Mouse (Mus musculus): ENCODE data around the gene Nfatc2ip. TPM values are rescaled to one million over a fixed set of nuclear protein-coding genes. Genes with fewer than 3 reads are reported as not detected.

The Nfatc2ip gene
- polyA plus RNA-seq, 1 experiment = 6.3 TPM

DNA sequence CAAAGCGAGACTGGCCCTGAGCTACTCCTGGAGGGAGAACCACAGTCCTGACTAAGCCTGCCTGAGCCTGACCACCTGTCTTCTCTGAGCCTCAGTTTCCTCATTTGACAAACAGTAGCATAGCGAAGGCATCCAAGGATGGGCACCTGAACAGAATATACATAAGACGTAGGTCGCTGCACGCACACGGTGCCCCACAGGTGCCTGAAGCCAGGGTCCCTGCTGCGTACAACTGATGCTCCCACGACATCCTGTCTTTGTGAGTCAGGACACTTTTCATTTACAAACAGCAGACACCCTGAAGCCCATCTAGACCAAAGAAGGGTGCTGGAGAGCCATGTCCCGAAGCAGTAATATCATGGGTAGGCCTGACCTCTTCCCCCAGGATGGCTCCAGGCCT is 38.1 kb downstream of the Nfatc2ip start:
- Histone ChIP-seq H3K4me3 (ENCODE audit: insufficient read depth, low read length) (no peak overlapping the region), H3K27ac (ENCODE audit: insufficient read depth, low read length) (no peak overlapping the region), H3K4me1 (ENCODE audit: control insufficient read depth, insufficient read depth, low read length) (no peaks in the 10 kb centered on the region)
- no peak for TF ChIP-seq CTCF (IDR thresholded peaks at IDR 0.05; ENCODE audit: extremely low read depth, insufficient read depth, low read length)
- no peak for TF ChIP-seq POLR2A (IDR thresholded peaks at IDR 0.05; ENCODE audit: extremely low read depth, insufficient read depth, low read length)

DNA sequence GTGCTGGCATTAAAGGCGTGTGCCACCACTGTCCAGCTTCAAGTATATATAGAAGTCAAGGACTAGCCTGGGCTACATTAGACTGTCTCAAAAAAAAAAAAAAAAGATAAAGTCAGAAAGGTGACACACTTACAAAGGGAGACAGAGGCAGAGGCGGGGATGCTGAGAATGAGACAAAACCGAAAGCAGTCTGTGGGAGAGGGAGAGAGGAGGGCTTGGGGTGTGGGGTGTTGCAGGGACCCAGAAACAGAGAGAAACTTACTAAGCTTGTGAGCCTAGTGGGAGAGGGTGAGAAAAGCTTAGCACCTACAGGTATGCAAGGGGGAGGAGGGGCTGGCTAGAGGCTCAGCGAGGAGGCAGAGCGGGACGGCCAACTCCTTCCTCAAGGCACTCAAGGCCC is 38.7 kb downstream of the Nfatc2ip start:
- no peak overlapping the region for H3K4me3 ChIP-seq (ENCODE audit: insufficient read depth, low read length)
- TF ChIP-seq CTCF (IDR thresholded peaks at IDR 0.05; ENCODE audit: extremely low read depth, insufficient read depth, low read length) = no peak
- TF ChIP-seq POLR2A (IDR thresholded peaks at IDR 0.05; ENCODE audit: extremely low read depth, insufficient read depth, low read length) = no peak
- no peak overlapping the region for H3K27ac ChIP-seq (ENCODE audit: insufficient read depth, low read length)
- H3K4me1 ChIP-seq (ENCODE audit: control insufficient read depth, insufficient read depth, low read length) = no peaks in the 10 kb centered on the region

DNA sequence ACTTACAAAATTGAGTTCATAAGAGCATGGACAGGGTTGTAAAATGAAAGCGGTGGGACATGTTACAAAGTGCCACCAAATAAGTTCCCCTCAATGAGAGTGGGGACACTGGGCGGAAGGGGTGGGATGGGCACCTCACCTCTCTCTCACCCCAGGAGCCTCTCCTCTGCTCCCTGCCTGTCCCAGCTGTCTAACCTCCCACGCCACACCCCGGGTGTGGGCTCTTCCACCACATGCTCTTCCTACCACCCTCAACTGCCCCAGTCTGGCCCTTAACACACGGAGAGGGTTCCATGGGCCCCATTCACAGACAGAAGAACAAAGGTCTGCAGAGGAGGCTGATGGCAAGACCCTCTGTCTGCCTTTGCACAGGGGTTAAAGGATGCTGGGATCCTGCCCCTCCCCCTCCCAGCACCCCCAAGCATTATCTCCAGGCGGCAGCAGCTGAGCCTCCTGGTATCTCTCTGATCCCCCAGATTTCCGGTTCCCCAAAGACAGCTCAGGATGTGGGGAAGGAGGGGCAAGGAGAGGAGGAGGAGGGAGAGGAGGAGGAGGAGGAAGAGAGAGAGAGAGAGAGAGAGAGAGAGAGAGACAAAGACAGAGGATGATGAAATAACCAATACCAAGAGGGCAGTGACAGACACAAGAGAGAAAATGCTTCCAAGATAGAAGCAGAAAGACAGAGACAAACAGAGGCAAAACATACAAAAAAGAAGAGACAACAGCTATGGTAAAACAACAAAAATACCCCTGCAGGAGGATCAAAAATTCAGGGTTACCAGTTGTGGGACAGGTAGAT is 39.5 kb downstream of the Nfatc2ip start:
- Histone ChIP-seq H3K4me3 (ENCODE audit: insufficient read depth, low read length) (no peak overlapping the region), H3K27ac (ENCODE audit: insufficient read depth, low read length) (no peak overlapping the region), H3K4me1 (ENCODE audit: control insufficient read depth, insufficient read depth, low read length) (no peaks in the 10 kb centered on the region)
- TF ChIP-seq CTCF (IDR thresholded peaks at IDR 0.05; ENCODE audit: extremely low read depth, insufficient read depth, low read length) (no peak), POLR2A (IDR thresholded peaks at IDR 0.05; ENCODE audit: extremely low read depth, insufficient read depth, low read length) (no peak)

DNA sequence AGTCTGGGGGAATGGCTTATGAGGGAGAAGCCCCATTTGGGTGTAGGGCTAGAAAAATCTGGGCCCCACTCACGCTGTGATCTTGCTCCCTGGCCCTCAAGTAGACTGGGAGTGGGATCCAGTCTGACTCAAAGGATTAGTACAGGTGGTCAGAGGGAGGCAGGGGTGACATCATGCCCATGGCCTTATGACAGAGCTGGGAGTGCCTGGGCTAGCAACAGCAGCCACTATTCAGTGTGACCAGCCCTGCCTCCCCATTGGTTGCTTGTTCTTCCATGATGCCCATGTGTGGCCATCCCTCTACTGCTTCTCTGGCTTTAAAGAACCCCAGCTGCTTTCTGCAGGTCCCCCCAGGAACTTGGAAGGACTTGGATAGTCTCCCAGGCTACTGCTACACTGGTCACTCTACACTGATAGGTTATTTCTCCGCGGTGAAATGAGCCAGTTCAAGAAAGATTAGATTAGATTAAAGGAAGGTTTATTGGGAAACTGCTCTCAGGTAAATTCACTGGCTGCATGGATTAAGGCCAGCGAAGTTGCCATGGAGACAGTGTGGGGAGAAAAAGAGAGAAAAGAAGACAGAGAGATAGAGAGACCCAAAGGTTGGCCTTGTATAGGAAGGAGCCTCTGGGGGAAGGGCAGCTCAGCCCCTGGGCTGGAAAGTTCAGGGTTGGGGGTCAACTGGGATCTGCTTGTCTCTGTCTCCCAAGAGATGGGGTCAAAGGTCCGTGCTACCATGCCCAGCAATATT is 40.5 kb downstream of the Nfatc2ip start:
- no peak for TF ChIP-seq CTCF (IDR thresholded peaks at IDR 0.05; ENCODE audit: extremely low read depth, insufficient read depth, low read length)
- no peak for TF ChIP-seq POLR2A (IDR thresholded peaks at IDR 0.05; ENCODE audit: extremely low read depth, insufficient read depth, low read length)
- H3K27ac ChIP-seq (ENCODE audit: insufficient read depth, low read length) = no peak overlapping the region
- H3K4me1 ChIP-seq (ENCODE audit: control insufficient read depth, insufficient read depth, low read length) = no peaks in the 10 kb centered on the region
- no peak overlapping the region for H3K4me3 ChIP-seq (ENCODE audit: insufficient read depth, low read length)

DNA sequence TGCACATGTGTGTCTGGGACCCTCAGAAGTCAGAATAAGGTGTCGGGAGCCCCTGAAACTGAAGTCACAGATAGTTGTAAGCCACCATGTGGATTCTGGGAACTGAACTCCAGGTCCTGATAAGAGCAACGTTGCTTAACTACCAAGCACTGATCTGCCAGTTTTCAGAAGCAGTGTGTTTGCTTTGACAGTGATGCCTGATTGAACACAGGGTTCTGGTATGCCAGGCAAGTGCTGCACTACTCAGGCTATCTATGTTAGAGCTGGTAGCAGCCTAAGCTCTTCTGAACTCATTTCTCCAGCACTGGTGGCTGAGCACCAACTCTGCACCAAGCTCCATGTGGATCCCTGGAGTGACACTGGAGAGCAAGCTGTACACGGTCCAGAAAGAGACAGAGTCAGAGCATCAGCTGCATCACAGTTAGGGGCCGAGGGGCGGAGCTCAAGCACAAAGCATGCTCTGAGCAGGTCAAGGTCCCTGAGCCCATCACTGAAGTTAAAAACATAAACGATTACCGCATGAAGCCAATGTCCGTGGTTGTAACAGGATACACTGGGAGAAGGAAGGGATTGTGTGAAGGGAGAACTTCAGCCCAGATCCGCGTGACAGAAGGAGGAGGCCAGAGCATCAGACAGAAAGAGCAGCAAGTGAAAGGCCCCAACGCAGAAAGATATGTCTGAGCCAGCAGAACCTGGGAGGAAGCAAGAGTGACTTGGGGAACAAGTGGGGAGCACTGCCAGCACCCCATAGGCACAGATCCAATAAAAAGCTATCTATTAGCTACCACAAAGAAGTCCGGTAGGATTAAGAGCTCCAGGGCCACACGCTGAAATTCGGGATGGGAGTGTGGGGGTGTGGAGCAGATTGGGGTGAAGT is 41.6 kb downstream of the Nfatc2ip start:
- Histone ChIP-seq H3K4me1 (ENCODE audit: control insufficient read depth, insufficient read depth, low read length) (no peaks in the 10 kb centered on the region), H3K4me3 (ENCODE audit: insufficient read depth, low read length) (no peak overlapping the region), H3K27ac (ENCODE audit: insufficient read depth, low read length) (no peak overlapping the region)
- TF ChIP-seq CTCF (IDR thresholded peaks at IDR 0.05; ENCODE audit: extremely low read depth, insufficient read depth, low read length) = no peak
- TF ChIP-seq POLR2A (IDR thresholded peaks at IDR 0.05; ENCODE audit: extremely low read depth, insufficient read depth, low read length) = no peak

DNA sequence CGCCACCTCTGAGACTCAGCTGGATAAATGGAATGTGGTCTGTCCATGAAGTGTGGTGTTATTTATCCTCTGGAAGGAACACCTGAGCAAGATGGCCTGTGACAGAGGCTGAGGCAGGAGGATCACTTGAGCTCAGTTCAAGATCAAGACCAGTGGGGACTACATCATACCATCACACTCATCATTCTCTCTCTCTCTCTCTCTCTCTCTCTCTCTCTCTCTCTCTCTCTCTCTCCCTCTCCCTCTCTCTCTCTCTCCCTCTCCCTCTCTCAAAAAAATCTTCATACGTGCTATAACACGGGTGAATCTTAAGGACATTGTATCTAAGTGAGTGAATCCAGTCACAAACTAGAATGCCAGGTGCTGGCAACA is 42.6 kb downstream of the Nfatc2ip start:
- TF ChIP-seq CTCF (IDR thresholded peaks at IDR 0.05; ENCODE audit: extremely low read depth, insufficient read depth, low read length) = no peak
- TF ChIP-seq POLR2A (IDR thresholded peaks at IDR 0.05; ENCODE audit: extremely low read depth, insufficient read depth, low read length) = no peak

DNA sequence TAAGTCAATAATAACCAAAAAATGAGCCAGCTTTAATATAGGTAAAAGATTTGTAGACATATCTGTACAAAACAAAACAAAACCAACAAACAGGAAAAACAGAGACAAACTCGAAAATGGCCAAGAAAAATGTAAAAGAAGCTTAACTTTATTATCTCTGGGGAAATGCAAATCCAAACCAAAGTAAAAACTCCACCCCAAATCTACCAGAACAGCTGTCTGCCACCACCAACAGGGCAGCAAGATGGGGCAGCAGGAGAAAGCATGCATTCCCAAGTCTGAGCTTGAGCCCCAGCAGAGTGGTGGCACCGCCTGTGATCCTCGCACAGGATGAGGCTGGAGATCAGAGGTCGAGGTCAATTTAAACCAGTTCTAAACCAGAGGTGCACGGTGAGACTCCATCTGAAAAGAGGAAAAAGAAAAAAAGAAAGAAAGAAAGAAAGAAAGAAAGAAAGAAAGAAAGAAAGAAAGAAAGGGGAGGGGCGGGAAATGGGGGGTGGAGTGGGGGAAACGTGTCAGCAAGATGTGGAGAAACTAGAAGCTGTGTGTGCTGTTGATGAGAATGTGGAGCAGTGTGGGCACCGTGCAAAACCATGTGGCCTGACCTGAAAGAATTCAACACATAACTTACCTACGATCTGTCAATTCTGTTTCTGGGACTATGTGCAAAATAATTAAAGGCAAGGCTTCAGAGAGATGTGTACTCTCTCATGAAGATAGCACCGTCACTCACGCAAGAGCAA is 43.1 kb downstream of the Nfatc2ip start:
- H3K4me3 ChIP-seq (ENCODE audit: insufficient read depth, low read length) = no peak overlapping the region

More for the DNA sequence above, 42.6 kb downstream of the Nfatc2ip start:
- no peaks in the 10 kb centered on the region for H3K4me1 ChIP-seq (ENCODE audit: control insufficient read depth, insufficient read depth, low read length)
- H3K27ac ChIP-seq (ENCODE audit: insufficient read depth, low read length) = no peak overlapping the region
- H3K4me3 ChIP-seq (ENCODE audit: insufficient read depth, low read length) = no peak overlapping the region

DNA sequence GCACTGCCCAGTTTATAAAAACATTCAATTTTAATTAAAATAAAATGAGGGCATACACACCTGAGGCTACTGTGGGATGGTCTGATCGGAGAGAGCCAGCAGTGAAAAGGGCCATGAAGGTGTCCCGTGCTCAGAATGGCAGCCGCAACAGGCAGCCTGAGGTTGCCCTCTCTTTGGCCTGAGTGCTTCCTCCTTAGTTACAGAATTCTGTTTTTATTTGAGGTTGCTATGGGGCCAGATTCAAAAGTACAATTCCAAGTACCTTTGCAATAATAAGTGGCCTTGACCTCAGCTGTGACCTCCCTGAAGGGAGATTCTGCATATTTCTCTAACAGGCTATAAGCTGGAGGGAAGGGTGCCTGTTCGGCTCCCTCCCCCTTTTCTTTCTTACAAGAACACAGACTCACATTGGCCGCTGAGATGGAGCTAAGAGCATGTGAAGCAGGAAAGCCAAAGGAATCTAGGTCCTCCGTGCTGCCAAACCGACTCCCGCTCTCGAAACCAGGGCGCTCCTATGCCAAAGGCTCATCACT is 45.1 kb downstream of the Nfatc2ip start:
- no peak overlapping the region for H3K27ac ChIP-seq (ENCODE audit: insufficient read depth, low read length)

More for the DNA sequence above, 43.1 kb downstream of the Nfatc2ip start:
- TF ChIP-seq POLR2A (IDR thresholded peaks at IDR 0.05; ENCODE audit: extremely low read depth, insufficient read depth, low read length) (no peak), CTCF (IDR thresholded peaks at IDR 0.05; ENCODE audit: extremely low read depth, insufficient read depth, low read length) (no peak)
- no peaks in the 10 kb centered on the region for H3K4me1 ChIP-seq (ENCODE audit: control insufficient read depth, insufficient read depth, low read length)
- no peak overlapping the region for H3K27ac ChIP-seq (ENCODE audit: insufficient read depth, low read length)

More for the DNA sequence above, 45.1 kb downstream of the Nfatc2ip start:
- Histone ChIP-seq H3K4me3 (ENCODE audit: insufficient read depth, low read length) (no peak overlapping the region; the same call in 1 of the 2 replicates), H3K4me1 (ENCODE audit: control insufficient read depth, insufficient read depth, low read length) (no peaks in the 10 kb centered on the region)
- TF ChIP-seq CTCF (IDR thresholded peaks at IDR 0.05; ENCODE audit: extremely low read depth, insufficient read depth, low read length) (no peak), POLR2A (IDR thresholded peaks at IDR 0.05; ENCODE audit: extremely low read depth, insufficient read depth, low read length) (no peak)

All from cortical plate, adult 2 months (tissue).